Mouse (Mus musculus) erythroblast, embryonic 14.5 days (primary cell): Measurements from ENCODE around the gene Gm11213.

Experiments
- GATA1 ChIP-seq: IDR thresholded peaks from 2 replicates; pipeline ENCODE4 v1.6.1; 2012; ENCODE audit warnings: low read length, inconsistent platforms, mixed read lengths
- TAL1 ChIP-seq: IDR thresholded peaks from 3 replicates; pipeline ENCODE4 v1.6.1; 2012; ENCODE audit warnings: low read length, inconsistent platforms, mixed read lengths

- TF ChIP-seq TAL1 = no peak
- TF ChIP-seq GATA1 = no peak
Measured at GRCm38 (mm10) chr4:63580078-63580477, 25.0 kb downstream of the Gm11213 start.
